Mouse (Mus musculus) bone marrow, adult 2 months (tissue): ENCODE results near the gene Mmel1. TPM values are rescaled to one million over a fixed set of nuclear protein-coding genes. Genes with fewer than 3 reads are reported as not detected.

Source experiments
- H3K27ac ChIP-seq: fragments of 200-500 bp; 2 replicates; pipeline ENCODE4 v1.5.1; 2012; ENCODE audit warnings: low read depth, mild to moderate bottlenecking, control low read depth, inconsistent platforms, low read length; ENCODE audit not compliant: control insufficient read depth, poor library complexity, insufficient read depth
- H3K4me1 ChIP-seq: fragments of 200-500 bp; 2 replicates; pipeline ENCODE4 v1.6.1; 2011; ENCODE audit warnings: low read length; ENCODE audit not compliant: control insufficient read depth, insufficient read depth
- H3K4me3 ChIP-seq: fragments of 200-500 bp; replicated peaks from 2 replicates; pipeline ENCODE3; 2011; ENCODE audit warnings: mild to moderate bottlenecking, low read depth, low read length, control low read depth; ENCODE audit not compliant: control insufficient read depth
- CTCF ChIP-seq: fragments of 200-500 bp; IDR thresholded peaks from 2 replicates; pipeline ENCODE4 v1.5.1; 2011; ENCODE audit warnings: low read length, control low read depth; ENCODE audit not compliant: control insufficient read depth, insufficient read depth
- POLR2A ChIP-seq: fragments of 200-500 bp; IDR thresholded peaks from 2 replicates; pipeline ENCODE4 v1.6.1; 2011; ENCODE audit warnings: low read depth, mild to moderate bottlenecking, control low read depth, low read length, borderline replicate concordance; ENCODE audit not compliant: control insufficient read depth
- WGBS: fragments of 180-500 bp; shearing (Covaris S2); methylation state at CpG from one replicate; pipeline ENCODE4 v1.1.7; 2018; 5-methylcytosine and 5-hydroxymethylcytosine counted together
- polyA plus RNA-seq: library from polyadenylated mRNA; stranded (reverse); fragments of >200 nt; gene quantifications from 2 replicates; pipeline ENCODE4 v1.2.4, GENCODE M21; 2011; ENCODE audit warnings: low replicate concordance; ENCODE audit not compliant: missing spikeins, insufficient read depth, insufficient read length

The Mmel1 gene
- polyA plus RNA-seq, 1 experiment = 1.4 TPM

DNA sequence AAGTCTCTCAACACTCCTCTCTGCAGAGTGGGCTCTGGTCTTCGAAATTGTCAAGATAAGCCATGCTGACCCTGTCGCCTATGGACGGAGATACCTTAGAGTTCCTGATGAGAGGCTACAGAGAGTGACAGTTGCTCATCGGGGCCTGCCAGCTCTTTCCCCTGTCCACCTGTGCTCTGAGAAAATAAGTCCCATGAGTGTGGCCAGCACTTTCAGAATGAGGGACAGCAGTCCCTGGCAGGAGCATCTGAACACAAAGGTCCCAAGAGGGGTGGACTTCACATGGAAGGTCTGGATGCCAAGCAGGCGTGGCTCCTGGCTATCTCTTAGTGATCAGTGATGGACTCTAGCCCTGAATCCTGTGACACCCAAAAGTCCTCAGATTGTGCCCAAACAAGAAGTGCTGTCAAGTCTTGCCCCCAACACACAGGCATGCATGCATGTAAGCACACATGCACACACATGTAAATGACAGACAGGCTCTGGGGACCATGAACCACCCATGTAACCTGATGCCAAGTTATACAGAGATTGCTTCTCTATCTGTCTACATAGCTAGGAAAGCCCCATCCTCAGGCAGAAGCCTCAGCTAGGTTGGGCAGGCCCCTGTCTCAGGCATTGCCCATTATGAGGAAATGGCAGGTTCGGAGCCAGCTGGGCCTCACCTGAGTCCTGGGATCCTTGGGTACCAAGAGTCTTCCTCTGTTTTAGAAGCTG, 74.1 kb downstream of the Mmel1 start:
- no peak for TF ChIP-seq CTCF
- TF ChIP-seq POLR2A = no peak
- Histone ChIP-seq H3K4me3 (no peak overlapping the region), H3K4me1 (peaks cover 6% of the 10 kb centered on the region), H3K27ac (peak overlapping the region; percentile 31)
- WGBS = 82% methylated on average over 6 of the region's 6 CpGs

DNA sequence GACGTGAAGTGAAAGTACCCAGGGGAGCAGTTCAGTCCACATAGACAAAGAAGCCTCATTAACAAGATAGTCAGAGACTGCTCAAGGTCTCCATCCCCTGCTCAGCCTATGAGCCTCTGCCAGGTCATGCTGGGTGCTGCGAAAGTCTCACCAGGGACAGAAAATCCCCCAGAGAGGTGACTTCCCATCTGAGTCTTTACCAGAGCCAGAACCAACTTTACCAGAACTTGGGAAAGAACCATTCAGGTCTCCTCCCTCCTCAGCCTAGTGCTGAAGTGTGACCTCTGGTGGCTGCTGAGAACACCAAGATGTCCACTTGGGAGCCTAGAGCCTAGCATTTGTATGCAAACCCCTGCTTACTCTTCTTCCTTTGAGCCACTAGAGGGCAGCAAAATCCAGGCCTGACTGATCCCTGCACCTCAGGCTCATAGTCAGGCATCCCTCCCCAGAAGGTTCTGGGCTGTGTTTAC, 74.8 kb downstream of the Mmel1 start:
- peaks cover 4% of the 10 kb centered on the region for H3K4me1 ChIP-seq
- WGBS = 13% methylated on average over 2 of the region's 2 CpGs
- H3K4me3 ChIP-seq = no peak overlapping the region
- peak; percentile 98 for TF ChIP-seq CTCF
- TF ChIP-seq POLR2A = no peak
- peak overlapping the region; percentile 31; the same call in 1 of the 2 replicates for H3K27ac ChIP-seq

Other genes with a start within 250 kb of the Mmel1 start
- 0.54 and 0.70 TPM in 2 replicates for gene Prdm16, start 232.7 kb upstream of the Mmel1 start, polyA plus RNA-seq
- not detected in 2 replicates for gene Actrt2, start 201.7 kb upstream of the Mmel1 start, polyA plus RNA-seq
- not detected in 2 replicates for gene Ttc34, start 32.1 kb upstream of the Mmel1 start, polyA plus RNA-seq
- gene Fam213b, start 29.6 kb downstream of the Mmel1 start, polyA plus RNA-seq = 16.6 and 32.5 TPM in 2 replicates
- 155 and 183 TPM in 2 replicates for gene Tnfrsf14, start 59.0 kb downstream of the Mmel1 start, polyA plus RNA-seq
- not detected in 2 replicates for gene Hes5, start 91.3 kb downstream of the Mmel1 start, polyA plus RNA-seq
- 29.7 and 30.3 TPM in 2 replicates for gene Pank4, start 94.5 kb downstream of the Mmel1 start, polyA plus RNA-seq
- gene Plch2, start 187.2 kb downstream of the Mmel1 start, polyA plus RNA-seq = not detected in 2 replicates
- gene Pex10, start 197.4 kb downstream of the Mmel1 start, polyA plus RNA-seq = 3.4 and 12.1 TPM in 2 replicates
- gene Rer1, start 216.8 kb downstream of the Mmel1 start, polyA plus RNA-seq = 41.1 and 55.8 TPM in 2 replicates
- 2.0 and 6.5 TPM in 2 replicates for gene Morn1, start 217.0 kb downstream of the Mmel1 start, polyA plus RNA-seq